Mouse (Mus musculus) midbrain, embryonic 13.5 days (tissue): ENCODE measurements around the gene Ptpro. TPM values are rescaled to one million over a fixed set of nuclear protein-coding genes. Genes with fewer than 3 reads are reported as not detected.

ENCODE experiments used
- ATAC-seq: fragments of 200-750 bp; cut with Nextera tagmentation; 2 replicates; pipeline ENCODE4 v1.8.0; 2017; ENCODE audit warnings: mild to moderate bottlenecking, moderate TSS enrichment, moderate library complexity
- H3K27ac ChIP-seq: fragments of 300-500 bp; sonication (generic); 2 replicates; pipeline ENCODE4 v1.5.1; 2015; ENCODE audit warnings: inconsistent platforms, mild to moderate bottlenecking, moderate library complexity
- H3K27me3 ChIP-seq: fragments of 300-500 bp; sonication (generic); 2 replicates; pipeline ENCODE4 v1.6.1; 2015; ENCODE audit warnings: mild to moderate bottlenecking, inconsistent platforms
- H3K36me3 ChIP-seq: fragments of 300-500 bp; sonication (generic); 2 replicates; pipeline ENCODE4 v1.6.1; 2015; ENCODE audit warnings: mild to moderate bottlenecking, inconsistent platforms
- H3K4me1 ChIP-seq: fragments of 300-500 bp; sonication (generic); replicated peaks from 2 replicates; pipeline ENCODE4 v1.6.1; 2015; ENCODE audit warnings: inconsistent platforms
- H3K4me2 ChIP-seq: fragments of 300-500 bp; sonication (generic); replicated peaks from 2 replicates; pipeline ENCODE4 v1.6.1; 2015; ENCODE audit warnings: moderate library complexity, mild to moderate bottlenecking, inconsistent platforms
- H3K4me3 ChIP-seq: fragments of 300-500 bp; sonication (generic); replicated peaks from 2 replicates; pipeline ENCODE4 v1.5.1; 2015; ENCODE audit warnings: mild to moderate bottlenecking, inconsistent platforms
- H3K9ac ChIP-seq: fragments of 300-500 bp; sonication (generic); replicated peaks from 2 replicates; pipeline ENCODE4 v1.6.1; 2015; ENCODE audit warnings: mild to moderate bottlenecking, inconsistent platforms
- H3K9me3 ChIP-seq: fragments of 300-500 bp; sonication (generic); 2 replicates; pipeline ENCODE4 v1.6.1; 2016; ENCODE audit warnings: mild to moderate bottlenecking, inconsistent platforms
- WGBS: fragments of 180-500 bp; shearing (Covaris S2); methylation state at CpG from one replicate; pipeline ENCODE4 v1.1.7; 2015; 5-methylcytosine and 5-hydroxymethylcytosine counted together
- polyA plus RNA-seq: library from polyadenylated mRNA; unstranded; fragments of >200 nt; fragmentation: Nextera tagmentation; extraction: Ambion mirVana; gene quantifications from 2 replicates; pipeline ENCODE4 v1.2.1, GENCODE M21; 2015

The Ptpro gene
- polyA plus RNA-seq, 1 experiment from 2014 or later = 53.3 TPM

- no peak for ATAC-seq
- Histone ChIP-seq H3K9me3 (no peaks in the 10 kb centered on the region), H3K4me1 (no peaks in the 10 kb centered on the region), H3K27ac (no peak overlapping the region), H3K27me3 (no peaks in the 10 kb centered on the region), H3K4me2 (no peak overlapping the region), H3K4me3 (no peak overlapping the region), H3K36me3 (no peaks in the 10 kb centered on the region), H3K9ac (no peak overlapping the region)
- WGBS = 88% methylated on average over 4 of the region's 4 CpGs
Measured at GRCm38 (mm10) chr6:137492582-137492981, 240.5 kb downstream of the Ptpro start.

- Histone ChIP-seq H3K27me3 (no peaks in the 10 kb centered on the region), H3K4me1 (no peaks in the 10 kb centered on the region), H3K27ac (no peak overlapping the region), H3K9me3 (no peaks in the 10 kb centered on the region), H3K4me3 (no peak overlapping the region), H3K4me2 (no peak overlapping the region), H3K9ac (no peak overlapping the region), H3K36me3 (no peaks in the 10 kb centered on the region)
- 85% methylated on average over 17 of the region's 17 CpGs for WGBS
- no peak for ATAC-seq
Measured at GRCm38 (mm10) chr6:137493211-137494135, 241.4 kb downstream of the Ptpro start.

DNA sequence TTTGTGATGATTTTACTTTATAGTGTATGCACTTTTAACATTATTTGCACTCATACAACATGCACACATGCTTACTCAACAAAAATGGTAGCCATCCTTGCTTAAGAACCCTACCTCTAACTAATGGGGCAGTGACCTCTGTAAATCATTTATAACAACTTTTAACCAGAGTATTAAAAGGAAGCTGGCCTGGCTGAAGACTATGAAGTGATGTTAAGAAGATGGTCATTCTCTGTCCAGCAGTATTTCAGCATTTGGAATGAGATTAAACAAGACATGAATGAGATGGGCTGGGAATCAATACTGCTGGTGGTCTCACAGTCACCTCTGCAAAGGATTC lies 242.0 kb downstream of the Ptpro start:
- H3K4me3 ChIP-seq = no peak overlapping the region
- H3K36me3 ChIP-seq = no peaks in the 10 kb centered on the region
- no peak overlapping the region for H3K27ac ChIP-seq
- no peaks in the 10 kb centered on the region for H3K9me3 ChIP-seq
- H3K4me2 ChIP-seq = no peak overlapping the region
- no peak for ATAC-seq
- H3K27me3 ChIP-seq = no peaks in the 10 kb centered on the region
- H3K9ac ChIP-seq = no peak overlapping the region
- H3K4me1 ChIP-seq = no peaks in the 10 kb centered on the region

- Histone ChIP-seq H3K36me3 (no peaks in the 10 kb centered on the region), H3K27me3 (no peaks in the 10 kb centered on the region), H3K4me1 (no peaks in the 10 kb centered on the region), H3K4me2 (no peak overlapping the region), H3K4me3 (no peak overlapping the region), H3K9ac (no peak overlapping the region), H3K9me3 (no peaks in the 10 kb centered on the region), H3K27ac (no peak overlapping the region)
- 56% methylated on average over 1 of the region's 1 CpGs for WGBS
- no peak for ATAC-seq
Measured at GRCm38 (mm10) chr6:137494801-137495200, 242.7 kb downstream of the Ptpro start.

GRCm38 (mm10) chr6:137495233-137495632 lies 243.1 kb downstream of the Ptpro start:
- Histone ChIP-seq H3K4me3 (no peak overlapping the region), H3K27ac (no peak overlapping the region), H3K36me3 (no peaks in the 10 kb centered on the region), H3K4me1 (no peaks in the 10 kb centered on the region), H3K9me3 (no peaks in the 10 kb centered on the region), H3K27me3 (no peaks in the 10 kb centered on the region), H3K4me2 (no peak overlapping the region), H3K9ac (no peak overlapping the region)
- 68% methylated on average over 6 of the region's 6 CpGs for WGBS
- ATAC-seq = no peak

- no peak overlapping the region for H3K9ac ChIP-seq
- no peak overlapping the region for H3K4me3 ChIP-seq
- ATAC-seq = no peak
- no peaks in the 10 kb centered on the region for H3K9me3 ChIP-seq
- no peaks in the 10 kb centered on the region for H3K36me3 ChIP-seq
- H3K4me1 ChIP-seq = no peaks in the 10 kb centered on the region
- no peaks in the 10 kb centered on the region for H3K27me3 ChIP-seq
- 94% methylated on average over 2 of the region's 2 CpGs for WGBS
- no peak overlapping the region for H3K4me2 ChIP-seq
- no peak overlapping the region for H3K27ac ChIP-seq
Measured at GRCm38 (mm10) chr6:137496562-137496961, 244.4 kb downstream of the Ptpro start.

DNA sequence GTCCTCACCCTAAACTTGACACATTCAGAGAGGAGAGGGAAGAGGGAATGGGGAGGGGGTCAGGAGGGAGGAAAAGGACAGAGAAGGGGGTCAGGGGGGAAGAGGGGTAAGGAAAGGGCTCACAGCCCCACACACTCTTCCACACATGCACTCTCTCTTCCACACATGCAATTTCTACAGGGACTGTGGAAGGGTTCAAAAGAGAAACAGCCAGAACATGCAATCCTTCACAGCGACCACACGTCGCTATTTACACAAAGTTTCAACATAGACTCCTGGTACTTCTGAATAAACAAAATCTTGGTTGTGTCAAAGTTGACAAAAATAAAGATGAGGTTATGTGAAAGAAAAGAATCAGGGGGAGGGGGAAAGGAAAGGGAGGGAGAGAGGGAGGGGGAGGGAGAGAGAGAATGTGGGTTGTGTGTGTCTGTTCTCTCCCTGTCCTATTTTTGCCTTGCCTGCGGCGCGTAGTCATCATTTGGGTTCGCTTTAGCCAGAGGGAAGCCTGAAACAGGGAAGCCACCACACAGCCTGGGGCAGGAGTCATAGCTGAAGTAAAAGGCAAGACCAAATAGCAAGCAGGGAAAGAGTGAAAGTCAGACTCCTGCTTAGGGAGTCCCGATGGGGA lies 245.2 kb downstream of the Ptpro start:
- 93% methylated on average over 8 of the region's 8 CpGs for WGBS
- Histone ChIP-seq H3K4me3 (no peak overlapping the region), H3K4me1 (no peaks in the 10 kb centered on the region), H3K9me3 (no peaks in the 10 kb centered on the region), H3K27ac (no peak overlapping the region), H3K36me3 (no peaks in the 10 kb centered on the region), H3K9ac (no peak overlapping the region), H3K4me2 (no peak overlapping the region), H3K27me3 (no peaks in the 10 kb centered on the region)
- no peak for ATAC-seq

DNA sequence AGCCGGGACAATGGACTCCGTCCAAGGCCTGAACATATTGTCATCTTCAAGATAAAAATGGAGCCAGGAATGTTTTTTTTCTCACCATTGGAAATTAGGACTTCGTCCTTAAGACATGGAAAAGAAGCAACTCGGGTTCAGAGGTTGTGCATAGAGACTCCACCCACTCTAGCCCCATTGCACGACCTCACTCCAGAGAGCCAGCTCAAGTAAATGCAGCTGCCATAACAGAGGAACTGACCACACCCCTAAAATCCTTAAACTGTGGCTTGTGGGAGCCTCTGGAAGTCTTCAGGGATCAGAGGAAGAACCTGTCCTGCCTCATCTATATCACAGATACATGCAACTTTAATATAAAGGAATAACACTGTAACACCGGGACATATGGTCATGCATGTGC lies 246.7 kb downstream of the Ptpro start:
- Histone ChIP-seq H3K4me3 (no peak overlapping the region), H3K36me3 (no peaks in the 10 kb centered on the region), H3K9me3 (no peaks in the 10 kb centered on the region), H3K9ac (no peak overlapping the region), H3K27ac (no peak overlapping the region), H3K4me1 (no peaks in the 10 kb centered on the region), H3K4me2 (no peak overlapping the region), H3K27me3 (no peaks in the 10 kb centered on the region)
- 84% methylated on average over 6 of the region's 6 CpGs for WGBS
- no peak for ATAC-seq

GRCm38 (mm10) chr6:137503009-137503408 lies 250.9 kb downstream of the Ptpro start:
- H3K9ac ChIP-seq = no peak overlapping the region
- 90% methylated on average over 7 of the region's 7 CpGs for WGBS
- ATAC-seq = no peak
- H3K9me3 ChIP-seq = no peaks in the 10 kb centered on the region
- H3K4me2 ChIP-seq = no peak overlapping the region
- no peak overlapping the region for H3K27ac ChIP-seq
- no peaks in the 10 kb centered on the region for H3K36me3 ChIP-seq
- H3K27me3 ChIP-seq = no peaks in the 10 kb centered on the region
- H3K4me3 ChIP-seq = no peak overlapping the region
- H3K4me1 ChIP-seq = no peaks in the 10 kb centered on the region

GRCm38 (mm10) chr6:137503462-137503861 lies 251.3 kb downstream of the Ptpro start:
- WGBS = 86% methylated on average over 8 of the region's 8 CpGs
- Histone ChIP-seq H3K9ac (no peak overlapping the region), H3K4me1 (no peaks in the 10 kb centered on the region), H3K27ac (no peak overlapping the region), H3K36me3 (no peaks in the 10 kb centered on the region), H3K9me3 (no peaks in the 10 kb centered on the region), H3K27me3 (no peaks in the 10 kb centered on the region), H3K4me3 (no peak overlapping the region), H3K4me2 (no peak overlapping the region)
- no peak for ATAC-seq

- Histone ChIP-seq H3K4me1 (no peaks in the 10 kb centered on the region), H3K9ac (no peak overlapping the region), H3K27ac (no peak overlapping the region), H3K4me2 (no peak overlapping the region), H3K27me3 (no peaks in the 10 kb centered on the region), H3K4me3 (no peak overlapping the region), H3K9me3 (no peaks in the 10 kb centered on the region), H3K36me3 (no peaks in the 10 kb centered on the region)
- WGBS = 54% methylated on average over 1 of the region's 1 CpGs
- ATAC-seq = no peak
Measured at GRCm38 (mm10) chr6:137504052-137504451, 251.9 kb downstream of the Ptpro start.

GRCm38 (mm10) chr6:137505555-137506227 lies 253.6 kb downstream of the Ptpro start:
- no peaks in the 10 kb centered on the region for H3K4me1 ChIP-seq
- H3K9ac ChIP-seq = no peak overlapping the region
- H3K27ac ChIP-seq = no peak overlapping the region
- H3K36me3 ChIP-seq = no peaks in the 10 kb centered on the region
- no peak overlapping the region for H3K4me3 ChIP-seq
- no peaks in the 10 kb centered on the region for H3K9me3 ChIP-seq
- no peaks in the 10 kb centered on the region for H3K27me3 ChIP-seq
- 85% methylated on average over 3 of the region's 3 CpGs for WGBS
- ATAC-seq = no peak
- no peak overlapping the region for H3K4me2 ChIP-seq
